Comparison of ENCODE assay signal across 14 mouse cellular contexts in genomic region chr6:18569221-18569620, GRCm38 (mm10).
A peak's percentile ranks its signal among the peaks of the same experiment; 100 is the strongest.
DNase-seq lines count a peak whose midpoint lies in the region.
"Had no signal": no experiment of that assay in that cellular context is flagged by ENCODE, and none has a peak within 500 bp of the region (broad histone marks: within the 10 kb centered on the region; RNA-seq: fewer than 3 reads in every experiment).

No protein-coding gene starts in this region.

- peak; percentile 94 for DNase-seq in Muller cell, postnatal 12 days (ENCODE audit: inconsistent ontology term)
- DNase-seq in kidney, postnatal 10 days: no peak
- DNase-seq: adrenal gland, adult 2 months; adrenal gland, adult 8-10 months; adrenal gland, postnatal 10 days; adrenal gland, postnatal 14 days; adrenal gland, postnatal 25 days; adrenal gland, postnatal 36 days; B cell, adult 2 months; cerebellum, adult 11 months; cerebellum, adult 11-12 months; cerebellum, adult 18-20 months; cerebellum, adult 2 months; cerebellum, adult 8-10 months had no signal
